Mouse (Mus musculus) limb, embryonic 15.5 days (tissue): ENCODE results near the gene Vangl2. TPM values are rescaled to one million over a fixed set of nuclear protein-coding genes. Genes with fewer than 3 reads are reported as not detected.

Source experiments
- ATAC-seq: fragments of 200-750 bp; cut with Nextera tagmentation; 2 replicates; pipeline ENCODE4 v1.8.0; 2017; ENCODE audit warnings: low read depth, moderate TSS enrichment; ENCODE audit not compliant: insufficient number of reproducible peaks, low FRiP score, low TSS enrichment
- H3K27ac ChIP-seq: fragments of 300-500 bp; sonication (generic); 2 replicates; pipeline ENCODE4 v1.5.1; 2015; ENCODE audit warnings: moderate library complexity, mild to moderate bottlenecking, inconsistent platforms
- H3K27me3 ChIP-seq: fragments of 300-500 bp; sonication (generic); 2 replicates; pipeline ENCODE4 v1.6.1; 2015; ENCODE audit warnings: inconsistent platforms
- H3K36me3 ChIP-seq: fragments of 300-500 bp; sonication (generic); 2 replicates; pipeline ENCODE4 v1.6.1; 2015; ENCODE audit warnings: inconsistent platforms
- H3K4me1 ChIP-seq: fragments of 300-500 bp; sonication (generic); 2 replicates; pipeline ENCODE4 v1.6.1; 2015; ENCODE audit warnings: inconsistent platforms
- H3K4me2 ChIP-seq: fragments of 300-500 bp; sonication (generic); 2 replicates; pipeline ENCODE4 v1.6.1; 2015; ENCODE audit warnings: mild to moderate bottlenecking, inconsistent platforms
- H3K4me3 ChIP-seq: fragments of 300-500 bp; sonication (generic); 2 replicates; pipeline ENCODE4 v1.5.1; 2015; ENCODE audit warnings: mild to moderate bottlenecking, inconsistent platforms
- H3K9ac ChIP-seq: fragments of 300-500 bp; sonication (generic); 2 replicates; pipeline ENCODE4 v1.6.1; 2015; ENCODE audit warnings: inconsistent platforms
- H3K9me3 ChIP-seq: fragments of 300-500 bp; sonication (generic); 2 replicates; pipeline ENCODE4 v1.6.1; 2016; ENCODE audit warnings: inconsistent platforms
- WGBS: fragments of 180-500 bp; shearing (Covaris S2); methylation state at CpG from one replicate; pipeline ENCODE4 v1.1.7; 2015; 5-methylcytosine and 5-hydroxymethylcytosine counted together
- polyA plus RNA-seq: library from polyadenylated mRNA; unstranded; fragments of >200 nt; fragmentation: Nextera tagmentation; extraction: Ambion mirVana; gene quantifications from 2 replicates; pipeline ENCODE4 v1.2.1, GENCODE M21; 2015

Vangl2 gene
- polyA plus RNA-seq, 1 experiment from 2014 or later, result 14.3 TPM

GRCm38 (mm10) chr1:171994918-171995715 lies 33.1 kb downstream of the Vangl2 start:
- no peak for ATAC-seq
- Histone ChIP-seq H3K4me1 (no peaks in the 10 kb centered on the region), H3K4me3 (no peak overlapping the region), H3K36me3 (no peaks in the 10 kb centered on the region), H3K27me3 (no peaks in the 10 kb centered on the region), H3K9ac (no peak overlapping the region), H3K9me3 (no peaks in the 10 kb centered on the region), H3K4me2 (no peak overlapping the region), H3K27ac (no peak overlapping the region)
- 75% methylated on average over 11 of the region's 11 CpGs for WGBS

GRCm38 (mm10) chr1:171994501-171994900 lies 33.7 kb downstream of the Vangl2 start:
- WGBS, result 85% methylated on average over 2 of the region's 2 CpGs
- Histone ChIP-seq H3K36me3 (no peaks in the 10 kb centered on the region), H3K9ac (no peak overlapping the region), H3K4me1 (no peaks in the 10 kb centered on the region), H3K4me3 (no peak overlapping the region), H3K4me2 (no peak overlapping the region), H3K27me3 (no peaks in the 10 kb centered on the region), H3K9me3 (no peaks in the 10 kb centered on the region), H3K27ac (no peak overlapping the region)
- ATAC-seq, result no peak

- Histone ChIP-seq H3K4me3 (no peak overlapping the region), H3K4me1 (no peaks in the 10 kb centered on the region), H3K4me2 (no peak overlapping the region), H3K36me3 (no peaks in the 10 kb centered on the region), H3K27me3 (no peaks in the 10 kb centered on the region), H3K27ac (no peak overlapping the region), H3K9ac (no peak overlapping the region), H3K9me3 (no peaks in the 10 kb centered on the region)
- ATAC-seq, result no peak
- 84% methylated on average over 4 of the region's 4 CpGs for WGBS
Observed at GRCm38 (mm10) chr1:171992901-171993530, 35.2 kb downstream of the Vangl2 start.

GRCm38 (mm10) chr1:171991883-171992282 lies 36.4 kb downstream of the Vangl2 start:
- Histone ChIP-seq H3K27me3 (no peaks in the 10 kb centered on the region), H3K36me3 (no peaks in the 10 kb centered on the region), H3K4me1 (no peaks in the 10 kb centered on the region), H3K9ac (no peak overlapping the region), H3K27ac (no peak overlapping the region), H3K9me3 (no peaks in the 10 kb centered on the region), H3K4me2 (no peak overlapping the region), H3K4me3 (no peak overlapping the region)
- WGBS, result 77% methylated on average over 2 of the region's 2 CpGs
- no peak for ATAC-seq

GRCm38 (mm10) chr1:171984121-171984520 lies 44.1 kb downstream of the Vangl2 start:
- no peak overlapping the region for H3K9ac ChIP-seq
- no peak for ATAC-seq
- WGBS, result 93% methylated on average over 1 of the region's 1 CpGs
- no peak overlapping the region for H3K4me2 ChIP-seq
- no peak overlapping the region for H3K27ac ChIP-seq
- H3K4me1 ChIP-seq, result no peaks in the 10 kb centered on the region
- H3K27me3 ChIP-seq, result no peaks in the 10 kb centered on the region
- H3K4me3 ChIP-seq, result no peak overlapping the region
- H3K36me3 ChIP-seq, result no peaks in the 10 kb centered on the region
- no peaks in the 10 kb centered on the region for H3K9me3 ChIP-seq

GRCm38 (mm10) chr1:171983372-171984001 lies 44.8 kb downstream of the Vangl2 start:
- H3K9ac ChIP-seq, result no peak overlapping the region
- H3K4me2 ChIP-seq, result no peak overlapping the region
- WGBS, result 63% methylated on average over 3 of the region's 3 CpGs
- H3K27ac ChIP-seq, result no peak overlapping the region
- H3K4me1 ChIP-seq, result no peaks in the 10 kb centered on the region
- H3K36me3 ChIP-seq, result no peaks in the 10 kb centered on the region
- no peak overlapping the region for H3K4me3 ChIP-seq
- H3K9me3 ChIP-seq, result no peaks in the 10 kb centered on the region
- H3K27me3 ChIP-seq, result no peaks in the 10 kb centered on the region
- no peak for ATAC-seq

GRCm38 (mm10) chr1:171982740-171983139 lies 45.5 kb downstream of the Vangl2 start:
- no peak overlapping the region for H3K4me3 ChIP-seq

GRCm38 (mm10) chr1:171982170-171982569 lies 46.1 kb downstream of the Vangl2 start:
- Histone ChIP-seq H3K36me3 (no peaks in the 10 kb centered on the region), H3K9ac (no peak overlapping the region), H3K4me3 (no peak overlapping the region), H3K9me3 (no peaks in the 10 kb centered on the region), H3K4me2 (no peak overlapping the region), H3K27ac (no peak overlapping the region), H3K4me1 (no peaks in the 10 kb centered on the region), H3K27me3 (no peaks in the 10 kb centered on the region)
- no peak for ATAC-seq
- WGBS, result 69% methylated on average over 5 of the region's 5 CpGs

More at GRCm38 (mm10) chr1:171982740-171983139, 45.5 kb downstream of the Vangl2 start:
- no peak overlapping the region for H3K9ac ChIP-seq
- H3K27me3 ChIP-seq, result no peaks in the 10 kb centered on the region
- no peaks in the 10 kb centered on the region for H3K4me1 ChIP-seq
- no peak overlapping the region for H3K4me2 ChIP-seq
- no peaks in the 10 kb centered on the region for H3K36me3 ChIP-seq
- no peak overlapping the region for H3K27ac ChIP-seq
- 71% methylated on average over 4 of the region's 4 CpGs for WGBS
- no peak for ATAC-seq
- H3K9me3 ChIP-seq, result no peaks in the 10 kb centered on the region

GRCm38 (mm10) chr1:171979969-171980730 lies 48.1 kb downstream of the Vangl2 start:
- ATAC-seq, result no peak
- no peak overlapping the region for H3K9ac ChIP-seq

GRCm38 (mm10) chr1:171977891-171978290 lies 50.4 kb downstream of the Vangl2 start:
- WGBS, result 70% methylated on average over 2 of the region's 2 CpGs
- Histone ChIP-seq H3K27me3 (no peaks in the 10 kb centered on the region), H3K4me1 (no peaks in the 10 kb centered on the region), H3K9ac (no peak overlapping the region), H3K4me3 (no peak overlapping the region), H3K36me3 (no peaks in the 10 kb centered on the region), H3K27ac (no peak overlapping the region), H3K9me3 (no peaks in the 10 kb centered on the region), H3K4me2 (no peak overlapping the region)
- no peak for ATAC-seq

More at GRCm38 (mm10) chr1:171979969-171980730, 48.1 kb downstream of the Vangl2 start:
- no peak overlapping the region for H3K4me2 ChIP-seq
- H3K27me3 ChIP-seq, result no peaks in the 10 kb centered on the region
- no peaks in the 10 kb centered on the region for H3K4me1 ChIP-seq
- no peaks in the 10 kb centered on the region for H3K9me3 ChIP-seq
- WGBS, result 88% methylated on average over 13 of the region's 13 CpGs
- H3K27ac ChIP-seq, result no peak overlapping the region
- no peak overlapping the region for H3K4me3 ChIP-seq
- no peaks in the 10 kb centered on the region for H3K36me3 ChIP-seq

- Histone ChIP-seq H3K36me3 (no peaks in the 10 kb centered on the region), H3K27me3 (no peaks in the 10 kb centered on the region), H3K4me1 (no peaks in the 10 kb centered on the region), H3K27ac (no peak overlapping the region), H3K4me2 (no peak overlapping the region), H3K9ac (no peak overlapping the region), H3K9me3 (no peaks in the 10 kb centered on the region), H3K4me3 (no peak overlapping the region)
- WGBS, result 89% methylated on average over 14 of the region's 14 CpGs
- no peak for ATAC-seq
Observed at GRCm38 (mm10) chr1:171976826-171977539, 51.3 kb downstream of the Vangl2 start.
